Mouse (Mus musculus) hindbrain, postnatal 0 days (tissue): ENCODE measurements at regions not wholly inside any gene's neighbourhood (a gene's known extent, or its start where the extent isn't known, plus 50 kb on each side); places are given as distances from the start of the nearest gene placed in this dataset.

Source experiments
- ATAC-seq: fragments of 200-750 bp; cut with Nextera tagmentation; 2 replicates; pipeline ENCODE4 v1.8.0; 2017; ENCODE audit warnings: mild to moderate bottlenecking, moderate TSS enrichment, moderate library complexity
- DNase-seq: peaks from one replicate; pipeline ENCODE4 v3.0.0-alpha.2; 2015; ENCODE audit warnings: low spot score
- H3K27ac ChIP-seq: fragments of 300-500 bp; sonication (generic); 2 replicates; pipeline ENCODE4 v1.5.1; 2014; ENCODE audit warnings: mild to moderate bottlenecking
- H3K27me3 ChIP-seq: fragments of 300-500 bp; sonication (generic); 2 replicates; pipeline ENCODE4 v1.6.1; 2014; ENCODE audit warnings: low read length, mixed read lengths; ENCODE audit not compliant: insufficient read depth
- H3K36me3 ChIP-seq: fragments of 300-500 bp; sonication (generic); 2 replicates; pipeline ENCODE4 v1.6.1; 2014; ENCODE audit warnings: low read length, mixed read lengths; ENCODE audit not compliant: insufficient read depth
- H3K4me1 ChIP-seq: fragments of 300-500 bp; sonication (generic); 2 replicates; pipeline ENCODE4 v1.6.1; 2014; ENCODE audit warnings: antibody characterized with exemption, low read length, mixed read lengths; ENCODE audit not compliant: insufficient read depth
- H3K4me2 ChIP-seq: fragments of 300-500 bp; sonication (generic); 2 replicates; pipeline ENCODE4 v1.6.1; 2014; ENCODE audit warnings: low read depth, mild to moderate bottlenecking, low read length, moderate library complexity, mixed read lengths
- H3K4me3 ChIP-seq: fragments of 300-500 bp; sonication (generic); 2 replicates; pipeline ENCODE4 v1.5.1; 2014; ENCODE audit warnings: low read length
- H3K9ac ChIP-seq: fragments of 300-500 bp; sonication (generic); replicated peaks from 2 replicates; pipeline ENCODE4 v1.6.1; 2014; ENCODE audit warnings: mild to moderate bottlenecking, low read length, moderate library complexity, mixed read lengths
- H3K9me3 ChIP-seq: fragments of 300-500 bp; sonication (generic); 2 replicates; pipeline ENCODE4 v1.6.1; 2016; ENCODE audit warnings: low read length, mixed read lengths
- CTCF ChIP-seq: IDR thresholded peaks from 2 replicates; pipeline ENCODE4 v1.5.1; 2016; ENCODE audit warnings: antibody characterized with exemption, control low read depth, low read depth
- WGBS: fragments of 180-500 bp; shearing (Covaris S2); extraction: QIAGEN DNeasy Blood & Tissue Kit; methylation state at CpG from one replicate; pipeline ENCODE4 v1.1.7; 2014; 5-methylcytosine and 5-hydroxymethylcytosine counted together

- H3K27ac ChIP-seq: no peak overlapping the region
- TF ChIP-seq CTCF: peak; percentile 35
- ATAC-seq (no peak), DNase-seq (peak; percentile 13)
- H3K36me3 ChIP-seq: no peaks in the 10 kb centered on the region
- no peak overlapping the region for H3K4me3 ChIP-seq
- no peaks in the 10 kb centered on the region for H3K4me1 ChIP-seq
- 91% methylated on average over 6 of the region's 6 CpGs for WGBS
- H3K9me3 ChIP-seq: no peaks in the 10 kb centered on the region
- H3K9ac ChIP-seq: no peak overlapping the region
- no peaks in the 10 kb centered on the region for H3K27me3 ChIP-seq
- no peak overlapping the region for H3K4me2 ChIP-seq
These were observed 214.4 kb upstream of the Chl1 start for GRCm38 (mm10) chr6:103296015-103296414.

- Histone ChIP-seq H3K9me3 (no peaks in the 10 kb centered on the region), H3K4me1 (no peaks in the 10 kb centered on the region), H3K36me3 (no peaks in the 10 kb centered on the region), H3K4me2 (no peak overlapping the region), H3K27ac (peak overlapping the region; percentile 34), H3K9ac (no peak overlapping the region), H3K4me3 (no peak overlapping the region), H3K27me3 (no peaks in the 10 kb centered on the region)
- peak; percentile 81 for TF ChIP-seq CTCF
- WGBS: 38% methylated on average over 8 of the region's 8 CpGs
- ATAC-seq (peak; percentile 74), DNase-seq (peak; percentile 90)
These were observed 203.8 kb upstream of the Chl1 start for GRCm38 (mm10) chr6:103306420-103307249.

GRCm38 (mm10) chr6:103307250-103307580, 203.2 kb upstream of the Chl1 start:
- Histone ChIP-seq H3K4me2 (no peak overlapping the region), H3K9me3 (no peaks in the 10 kb centered on the region), H3K4me3 (no peak overlapping the region), H3K27me3 (no peaks in the 10 kb centered on the region), H3K27ac (peak overlapping the region; percentile 34), H3K9ac (no peak overlapping the region), H3K36me3 (no peaks in the 10 kb centered on the region), H3K4me1 (no peaks in the 10 kb centered on the region)
- ATAC-seq (peak; percentile 51; the same call in 1 of the 2 replicates), DNase-seq (peak; percentile 26)
- no peak for TF ChIP-seq CTCF
- WGBS: 14% methylated on average over 3 of the region's 3 CpGs

GRCm38 (mm10) chr6:103312149-103312548, 198.2 kb upstream of the Chl1 start:
- Histone ChIP-seq H3K27ac (no peak overlapping the region), H3K4me3 (no peak overlapping the region), H3K4me1 (no peaks in the 10 kb centered on the region), H3K4me2 (no peak overlapping the region), H3K36me3 (no peaks in the 10 kb centered on the region), H3K9me3 (no peaks in the 10 kb centered on the region), H3K27me3 (no peaks in the 10 kb centered on the region), H3K9ac (no peak overlapping the region)
- TF ChIP-seq CTCF: no peak
- no peak for ATAC-seq
- 50% methylated on average over 6 of the region's 6 CpGs for WGBS
- no peak for DNase-seq

- H3K27ac ChIP-seq: no peak overlapping the region
- no peaks in the 10 kb centered on the region for H3K4me1 ChIP-seq
- DNase-seq (peak; percentile 22), ATAC-seq (no peak)
- H3K27me3 ChIP-seq: no peaks in the 10 kb centered on the region
- TF ChIP-seq CTCF: no peak
- 35% methylated on average over 5 of the region's 5 CpGs for WGBS
- H3K4me2 ChIP-seq: no peak overlapping the region
- H3K9ac ChIP-seq: no peak overlapping the region
- H3K9me3 ChIP-seq: no peaks in the 10 kb centered on the region
- no peak overlapping the region for H3K4me3 ChIP-seq
- H3K36me3 ChIP-seq: no peaks in the 10 kb centered on the region
These were observed 197.5 kb upstream of the Chl1 start for GRCm38 (mm10) chr6:103312935-103313334.

- DNase-seq (no peak), ATAC-seq (no peak)
- Histone ChIP-seq H3K4me3 (no peak overlapping the region), H3K27me3 (no peaks in the 10 kb centered on the region), H3K9ac (no peak overlapping the region), H3K4me2 (no peak overlapping the region), H3K9me3 (no peaks in the 10 kb centered on the region), H3K36me3 (no peaks in the 10 kb centered on the region), H3K4me1 (no peaks in the 10 kb centered on the region), H3K27ac (no peak overlapping the region)
- no peak for TF ChIP-seq CTCF
- WGBS: 32% methylated on average over 6 of the region's 6 CpGs
These were observed 192.3 kb upstream of the Chl1 start for GRCm38 (mm10) chr6:103318081-103318480.

- no peak for TF ChIP-seq CTCF
- Histone ChIP-seq H3K27me3 (no peaks in the 10 kb centered on the region), H3K9me3 (no peaks in the 10 kb centered on the region), H3K9ac (no peak overlapping the region), H3K36me3 (no peaks in the 10 kb centered on the region), H3K4me1 (no peaks in the 10 kb centered on the region), H3K4me2 (no peak overlapping the region), H3K27ac (no peak overlapping the region), H3K4me3 (no peak overlapping the region)
- DNase-seq: no peak
- ATAC-seq: no peak
- WGBS: 75% methylated on average over 3 of the region's 3 CpGs
These were observed 191.6 kb upstream of the Chl1 start for GRCm38 (mm10) chr6:103318677-103319359.
